In the genomic region with DNA sequence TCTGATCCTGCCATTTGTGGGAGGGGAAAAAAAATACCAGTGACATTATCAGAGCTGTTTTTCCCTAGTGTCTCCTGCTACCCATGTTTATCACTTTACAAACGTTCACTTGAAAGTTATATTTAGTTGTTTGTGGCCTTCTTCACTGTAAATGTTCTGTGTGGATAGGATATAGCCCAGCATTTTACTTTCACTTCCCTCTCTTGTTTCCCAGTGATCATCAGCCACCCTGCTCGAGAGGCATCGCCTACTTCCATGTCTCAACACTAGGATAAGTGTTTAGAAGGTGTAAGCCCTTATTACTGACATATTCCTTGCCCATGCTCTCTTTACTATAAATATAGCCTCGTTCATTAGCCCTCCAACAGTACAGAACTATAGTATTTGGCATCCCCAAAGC, we compare ENCODE assay signal across 20 mouse cellular contexts.
DNase-seq lines count a peak whose midpoint lies in the region; ATAC-seq lines count a peak whose summit lies in the region.
"Had no signal": no experiment of that assay in that cellular context is flagged by ENCODE, and none has a peak within 500 bp of the region (broad histone marks: within the 10 kb centered on the region; RNA-seq: fewer than 3 reads in every experiment).

No protein-coding gene starts in this region.

- H3K4me3 ChIP-seq in heart, embryonic 16.5 days (ENCODE audit: low read length): no peak overlapping the region
- no peak overlapping the region for H3K4me3 ChIP-seq in heart, embryonic 11.5 days (ENCODE audit: low read depth, low read length)
- H3K4me3 ChIP-seq: embryonic facial prominence, embryonic 12.5 days; hindbrain, embryonic 15.5 days had no signal

- 38% methylated on average over 4 of the region's 4 CpGs for WGBS in heart, embryonic 16.5 days
- WGBS in heart, embryonic 11.5 days (ENCODE audit: insufficient replicate concordance): 62% methylated on average over 4 of the region's 4 CpGs

- H3K27me3 ChIP-seq in heart, embryonic 16.5 days (ENCODE audit: control insufficient read depth, insufficient read depth, low read length): no peaks in the 10 kb centered on the region
- no peaks in the 10 kb centered on the region for H3K27me3 ChIP-seq in heart, embryonic 11.5 days (ENCODE audit: control insufficient read depth, insufficient read depth, low read length)
- H3K27me3 ChIP-seq: embryonic facial prominence, embryonic 12.5 days; hindbrain, embryonic 15.5 days had no signal

- no peaks in the 10 kb centered on the region for H3K36me3 ChIP-seq in heart, embryonic 16.5 days (ENCODE audit: control insufficient read depth, insufficient read depth)
- H3K36me3 ChIP-seq in heart, embryonic 11.5 days (ENCODE audit: control insufficient read depth, insufficient read depth, low read length): no peaks in the 10 kb centered on the region
- H3K36me3 ChIP-seq: embryonic facial prominence, embryonic 12.5 days; G1E; hindbrain, embryonic 15.5 days had no signal

- ATAC-seq in heart, embryonic 16.5 days (replicated peaks; ENCODE audit: extremely low read depth, insufficient read depth, low FRiP score): no peak
- ATAC-seq in heart, embryonic 11.5 days (replicated peaks; ENCODE audit: insufficient number of reproducible peaks, low FRiP score, low TSS enrichment): no peak
- ATAC-seq in hematopoietic stem cell, adult 5-6 weeks (replicated peaks in 1 of 2; ENCODE audit: insufficient read depth in 1 of 2, low FRiP score in 2 of 2, low TSS enrichment in 1 of 2, low read depth in 1 of 2, poor library complexity in 2 of 2, severe bottlenecking in 2 of 2): peak; percentile 71 to 81
- ATAC-seq in monocyte, adult 5-6 weeks (replicated peaks; ENCODE audit: insufficient number of reproducible peaks, low FRiP score, low TSS enrichment, poor library complexity, severe bottlenecking): 0 out of 2 replicates have a peak, but pooled peaks have one; percentile 47
- ATAC-seq: CD4-positive, CD25-positive, alpha-beta regulatory T cell, adult 4 months; forebrain, embryonic 16.5 days; intestine, postnatal 0 days had no signal

- H3K27ac ChIP-seq in heart, embryonic 16.5 days (ENCODE audit: low read length): 0 out of 2 replicates have a peak overlapping the region, but pooled peaks have one; percentile 21
- no peak overlapping the region for H3K27ac ChIP-seq in heart, embryonic 11.5 days (ENCODE audit: low read depth, low read length)
- H3K27ac ChIP-seq: embryonic facial prominence, embryonic 12.5 days; hindbrain, embryonic 15.5 days had no signal

- intact Hi-C loops in heart, postnatal 14 days (cut with DNase I): no loop called here

- 0 out of 2 replicates have a peak overlapping the region, but pooled peaks have one; percentile 5 for H3K4me2 ChIP-seq in heart, embryonic 16.5 days (ENCODE audit: low read depth, low read length)
- no peak overlapping the region for H3K4me2 ChIP-seq in heart, embryonic 11.5 days
- H3K4me2 ChIP-seq: embryonic facial prominence, embryonic 12.5 days; hindbrain, embryonic 15.5 days had no signal

- no peaks in the 10 kb centered on the region for H3K4me1 ChIP-seq in heart, embryonic 16.5 days (ENCODE audit: control insufficient read depth, insufficient read depth, low read length)
- no peaks in the 10 kb centered on the region for H3K4me1 ChIP-seq in heart, embryonic 11.5 days (ENCODE audit: control insufficient read depth, insufficient read depth, low read length)
- H3K4me1 ChIP-seq: embryonic facial prominence, embryonic 12.5 days; hindbrain, embryonic 15.5 days had no signal

- no peaks in the 10 kb centered on the region for H3K9me3 ChIP-seq in heart, embryonic 16.5 days (replicated peaks; ENCODE audit: control insufficient read depth, low read length)
- no peaks in the 10 kb centered on the region for H3K9me3 ChIP-seq in heart, embryonic 11.5 days (replicated peaks; ENCODE audit: control insufficient read depth, low read length)
- H3K9me3 ChIP-seq: embryonic facial prominence, embryonic 12.5 days; G1E; hindbrain, embryonic 15.5 days had no signal

- peak; percentile 11 for DNase-seq in heart, adult 11 months
- DNase-seq in heart, postnatal 14 days: no peak
- no peak for DNase-seq in spleen, adult 12 weeks (ENCODE audit: low spot score)
- DNase-seq in cerebellum, postnatal 10 days: no peak
- DNase-seq: adrenal gland, adult 8-10 months; adrenal gland, postnatal 36 days; B cell, adult 2 months; cerebellum, adult 2 months; cerebellum, postnatal 14 days; gastrocnemius, postnatal 14 days had no signal

- H3K9ac ChIP-seq in heart, embryonic 16.5 days (ENCODE audit: low read length): no peak overlapping the region
- no peak overlapping the region for H3K9ac ChIP-seq in heart, embryonic 11.5 days (ENCODE audit: low read depth, low read length)
- H3K9ac ChIP-seq: embryonic facial prominence, embryonic 12.5 days; hindbrain, embryonic 15.5 days had no signal

Comparison
In these comparisons a context has a peak if more than half of its experiments do, and no peak if none do; other contexts are left out.
1. ATAC-seq: peak in hematopoietic stem cell, adult 5-6 weeks (2 of 2) and monocyte, adult 5-6 weeks (single experiment); none in heart, embryonic 16.5 days (single experiment) and heart, embryonic 11.5 days (single experiment).